Mouse (Mus musculus): ENCODE measurements around the gene Elp6. TPM values are rescaled to one million over a fixed set of nuclear protein-coding genes. Genes with fewer than 3 reads are reported as not detected.

The Elp6 gene
- polyA plus RNA-seq, 1 experiment from 2014 or later: 6.0 TPM

GRCm38 (mm10) chr9:110343805-110344204 is 38.8 kb downstream of the Elp6 start:
- Histone ChIP-seq H3K4me1 (ENCODE audit: control insufficient read depth, low read depth, low read length) (peaks cover 2% of the 10 kb centered on the region), H3K27me3 (ENCODE audit: control insufficient read depth, insufficient read depth, low read depth, low read length) (no peaks in the 10 kb centered on the region), H3K4me2 (ENCODE audit: low read depth, low read length) (peak overlapping the region; percentile 35; the same call in 1 of the 2 replicates), H3K36me3 (ENCODE audit: control insufficient read depth, insufficient read depth) (no peaks in the 10 kb centered on the region), H3K9me3 (replicated peaks; ENCODE audit: control insufficient read depth, low read length) (no peaks in the 10 kb centered on the region), H3K9ac (ENCODE audit: low read depth, low read length) (no peak overlapping the region), H3K27ac (ENCODE audit: low read length) (peak overlapping the region; percentile 16), H3K4me3 (ENCODE audit: low read depth, low read length) (peak overlapping the region; percentile 9; the same call in 1 of the 2 replicates)
- ATAC-seq (ENCODE audit: low read depth): peak; percentile 88
- 51% methylated on average over 6 of the region's 6 CpGs for WGBS (ENCODE audit: insufficient replicate concordance)

- no peaks in the 10 kb centered on the region for H3K27me3 ChIP-seq (ENCODE audit: control insufficient read depth, insufficient read depth, low read depth, low read length)
- ATAC-seq (ENCODE audit: low read depth): no peak
- no peaks in the 10 kb centered on the region for H3K9me3 ChIP-seq (replicated peaks; ENCODE audit: control insufficient read depth, low read length)
- peak overlapping the region; percentile 35 for H3K4me2 ChIP-seq (ENCODE audit: low read depth, low read length)
- H3K4me1 ChIP-seq (ENCODE audit: control insufficient read depth, low read depth, low read length): peaks cover 5% of the 10 kb centered on the region
- H3K9ac ChIP-seq (ENCODE audit: low read depth, low read length): peak overlapping the region; percentile 16; the same call in 1 of the 2 replicates
- H3K4me3 ChIP-seq (ENCODE audit: low read depth, low read length): peak overlapping the region; percentile 9; the same call in 1 of the 2 replicates
- no peaks in the 10 kb centered on the region for H3K36me3 ChIP-seq (ENCODE audit: control insufficient read depth, insufficient read depth)
- WGBS (ENCODE audit: insufficient replicate concordance): 57% methylated on average over 7 of the region's 7 CpGs
- H3K27ac ChIP-seq (ENCODE audit: low read length): peak overlapping the region; percentile 16
These were observed 40.2 kb downstream of the Elp6 start for GRCm38 (mm10) chr9:110345057-110345739.

DNA sequence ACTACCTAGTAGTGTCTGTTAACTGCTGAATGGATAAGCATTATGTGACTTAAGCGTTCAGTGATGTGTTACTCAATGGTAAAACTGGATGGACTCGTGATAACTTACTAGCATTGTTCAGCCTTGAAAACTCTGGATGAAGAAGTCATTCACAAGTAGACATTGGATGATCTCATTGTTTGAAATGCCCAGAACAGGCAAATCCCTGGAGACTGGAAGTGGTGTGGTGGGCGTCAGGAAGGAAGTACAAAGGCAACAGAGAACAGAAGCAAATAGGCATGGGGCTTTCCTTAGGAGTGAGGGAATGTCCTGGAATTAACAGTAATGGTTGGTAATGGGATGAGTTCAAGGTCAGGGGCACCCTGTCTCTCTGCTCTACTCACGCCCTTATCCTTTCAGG is 43.9 kb downstream of the Elp6 start:
- Histone ChIP-seq H3K27ac (ENCODE audit: low read length) (no peak overlapping the region), H3K36me3 (ENCODE audit: control insufficient read depth, insufficient read depth) (no peaks in the 10 kb centered on the region), H3K27me3 (ENCODE audit: control insufficient read depth, insufficient read depth, low read depth, low read length) (no peaks in the 10 kb centered on the region), H3K4me2 (ENCODE audit: low read depth, low read length) (no peak overlapping the region), H3K9ac (ENCODE audit: low read depth, low read length) (no peak overlapping the region), H3K9me3 (replicated peaks; ENCODE audit: control insufficient read depth, low read length) (no peaks in the 10 kb centered on the region), H3K4me1 (ENCODE audit: control insufficient read depth, low read depth, low read length) (peaks cover 13% of the 10 kb centered on the region), H3K4me3 (ENCODE audit: low read depth, low read length) (no peak overlapping the region)
- no peak for ATAC-seq (ENCODE audit: low read depth)
- 52% methylated on average over 4 of the region's 4 CpGs for WGBS (ENCODE audit: insufficient replicate concordance)

DNA sequence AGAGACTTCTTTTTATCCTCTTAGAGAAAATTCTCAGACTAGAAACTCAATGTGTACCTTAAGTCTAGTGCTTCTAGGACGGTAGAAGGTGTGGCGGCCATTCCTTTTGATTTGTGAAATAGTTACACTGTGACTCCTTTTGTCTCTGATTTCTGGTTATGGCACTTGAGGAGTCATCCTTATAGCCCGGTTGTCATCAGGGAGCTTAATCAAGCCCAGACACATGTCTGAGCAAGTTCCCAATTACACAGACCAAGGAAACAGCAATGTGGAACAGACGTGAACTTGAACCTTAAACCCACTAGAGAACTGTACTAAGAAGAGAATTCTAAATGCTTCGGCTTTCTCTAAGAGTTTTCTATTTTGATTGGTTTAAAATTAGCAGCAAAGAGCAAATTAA is 45.2 kb downstream of the Elp6 start:
- Histone ChIP-seq H3K4me3 (ENCODE audit: low read depth, low read length) (no peak overlapping the region), H3K27me3 (ENCODE audit: control insufficient read depth, insufficient read depth, low read depth, low read length) (no peaks in the 10 kb centered on the region), H3K9me3 (replicated peaks; ENCODE audit: control insufficient read depth, low read length) (no peaks in the 10 kb centered on the region), H3K4me2 (ENCODE audit: low read depth, low read length) (peak overlapping the region; percentile 28), H3K36me3 (ENCODE audit: control insufficient read depth, insufficient read depth) (no peaks in the 10 kb centered on the region), H3K9ac (ENCODE audit: low read depth, low read length) (no peak overlapping the region), H3K27ac (ENCODE audit: low read length) (peak overlapping the region; percentile 35; the same call in 1 of the 2 replicates), H3K4me1 (ENCODE audit: control insufficient read depth, low read depth, low read length) (peaks cover 13% of the 10 kb centered on the region)
- no peak for ATAC-seq (ENCODE audit: low read depth)
- WGBS (ENCODE audit: insufficient replicate concordance): 63% methylated on average over 5 of the region's 5 CpGs

DNA sequence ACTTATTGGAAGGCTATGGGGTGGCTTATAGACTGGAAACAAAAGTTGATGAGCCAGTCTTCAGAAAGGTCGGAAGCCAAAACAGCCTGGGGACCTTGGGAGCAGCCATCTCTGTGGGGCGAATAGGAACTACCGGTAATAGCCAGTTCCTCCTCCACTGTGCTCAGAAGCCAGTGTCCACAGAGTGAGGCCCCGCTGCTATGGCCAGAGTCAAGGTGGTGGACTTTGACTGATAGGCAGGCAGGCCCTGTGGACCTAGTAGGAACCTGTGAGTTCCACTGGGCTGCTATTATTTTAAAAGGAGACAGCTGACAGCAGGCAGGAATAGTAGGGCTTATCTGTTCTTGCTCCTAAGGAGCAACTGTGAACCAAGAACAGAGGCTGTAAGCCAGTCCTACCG is 45.6 kb downstream of the Elp6 start:
- Histone ChIP-seq H3K36me3 (ENCODE audit: control insufficient read depth, insufficient read depth) (no peaks in the 10 kb centered on the region), H3K27ac (ENCODE audit: low read length) (peak overlapping the region; percentile 35), H3K4me3 (ENCODE audit: low read depth, low read length) (no peak overlapping the region), H3K9me3 (replicated peaks; ENCODE audit: control insufficient read depth, low read length) (no peaks in the 10 kb centered on the region), H3K4me1 (ENCODE audit: control insufficient read depth, low read depth, low read length) (peaks cover 13% of the 10 kb centered on the region), H3K9ac (ENCODE audit: low read depth, low read length) (no peak overlapping the region), H3K4me2 (ENCODE audit: low read depth, low read length) (peak overlapping the region; percentile 28), H3K27me3 (ENCODE audit: control insufficient read depth, insufficient read depth, low read depth, low read length) (no peaks in the 10 kb centered on the region)
- ATAC-seq (ENCODE audit: low read depth): peak; percentile 80
- WGBS (ENCODE audit: insufficient replicate concordance): 40% methylated on average over 5 of the region's 5 CpGs

- no peaks in the 10 kb centered on the region for H3K9me3 ChIP-seq (replicated peaks; ENCODE audit: control insufficient read depth, low read length)
- WGBS (ENCODE audit: insufficient replicate concordance): 38% methylated on average over 2 of the region's 2 CpGs
- H3K4me3 ChIP-seq (ENCODE audit: low read depth, low read length): no peak overlapping the region
- ATAC-seq (ENCODE audit: low read depth): 0 out of 2 replicates have a peak, but pooled peaks have one; percentile 14
- H3K9ac ChIP-seq (ENCODE audit: low read depth, low read length): no peak overlapping the region
- no peak overlapping the region for H3K4me2 ChIP-seq (ENCODE audit: low read depth, low read length)
- no peaks in the 10 kb centered on the region for H3K36me3 ChIP-seq (ENCODE audit: control insufficient read depth, insufficient read depth)
- H3K27ac ChIP-seq (ENCODE audit: low read length): peak overlapping the region; percentile 35; the same call in 1 of the 2 replicates
- peaks cover 13% of the 10 kb centered on the region for H3K4me1 ChIP-seq (ENCODE audit: control insufficient read depth, low read depth, low read length)
- no peaks in the 10 kb centered on the region for H3K27me3 ChIP-seq (ENCODE audit: control insufficient read depth, insufficient read depth, low read depth, low read length)
These were observed 46.4 kb downstream of the Elp6 start for GRCm38 (mm10) chr9:110351350-110351749.

DNA sequence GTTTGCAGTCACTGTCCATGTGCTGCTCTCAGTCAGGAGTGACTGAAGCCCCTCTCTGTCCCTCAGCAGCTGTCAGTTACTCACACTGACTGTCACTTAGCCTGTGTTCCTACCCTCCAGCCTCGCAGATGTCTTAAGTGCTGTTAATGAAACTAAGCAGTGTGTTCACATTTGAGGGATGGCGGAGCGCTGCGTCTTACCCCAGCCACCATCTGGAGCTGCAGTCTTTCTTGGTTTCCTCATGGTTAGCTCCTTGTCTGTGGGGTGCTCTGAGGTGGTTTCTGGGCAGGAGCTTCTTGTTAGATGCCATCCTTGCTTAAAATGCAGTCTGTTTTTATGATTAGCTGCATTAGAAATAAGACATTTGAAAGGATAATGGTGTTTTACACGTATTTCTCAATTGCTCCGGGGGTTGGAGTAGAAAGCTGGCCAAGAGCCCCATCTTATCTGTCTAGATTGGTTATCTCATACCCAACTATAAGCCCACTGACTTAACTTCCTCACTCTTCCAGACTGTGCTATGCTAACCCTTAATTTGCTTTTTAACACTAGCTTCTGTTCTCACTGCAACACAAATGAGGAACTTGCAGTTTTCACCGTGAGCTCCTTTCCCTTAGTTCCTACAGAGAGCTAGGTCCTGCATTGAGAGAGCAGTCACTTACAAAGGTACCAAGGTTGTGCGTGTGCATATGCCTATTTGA is 47.1 kb downstream of the Elp6 start:
- no peak overlapping the region for H3K4me3 ChIP-seq (ENCODE audit: low read depth, low read length)
- H3K27me3 ChIP-seq (ENCODE audit: control insufficient read depth, insufficient read depth, low read depth, low read length): no peaks in the 10 kb centered on the region
- no peak overlapping the region for H3K4me2 ChIP-seq (ENCODE audit: low read depth, low read length)
- whole genome bisulfite sequencing (ENCODE audit: insufficient replicate concordance): 34% methylated on average over 8 of the region's 8 CpGs
- no peak for ATAC-seq (ENCODE audit: low read depth)
- peaks cover 13% of the 10 kb centered on the region for H3K4me1 ChIP-seq (ENCODE audit: control insufficient read depth, low read depth, low read length)
- no peak overlapping the region for H3K27ac ChIP-seq (ENCODE audit: low read length)
- H3K36me3 ChIP-seq (ENCODE audit: control insufficient read depth, insufficient read depth): no peaks in the 10 kb centered on the region
- no peaks in the 10 kb centered on the region for H3K9me3 ChIP-seq (replicated peaks; ENCODE audit: control insufficient read depth, low read length)
- no peak overlapping the region for H3K9ac ChIP-seq (ENCODE audit: low read depth, low read length)

DNA sequence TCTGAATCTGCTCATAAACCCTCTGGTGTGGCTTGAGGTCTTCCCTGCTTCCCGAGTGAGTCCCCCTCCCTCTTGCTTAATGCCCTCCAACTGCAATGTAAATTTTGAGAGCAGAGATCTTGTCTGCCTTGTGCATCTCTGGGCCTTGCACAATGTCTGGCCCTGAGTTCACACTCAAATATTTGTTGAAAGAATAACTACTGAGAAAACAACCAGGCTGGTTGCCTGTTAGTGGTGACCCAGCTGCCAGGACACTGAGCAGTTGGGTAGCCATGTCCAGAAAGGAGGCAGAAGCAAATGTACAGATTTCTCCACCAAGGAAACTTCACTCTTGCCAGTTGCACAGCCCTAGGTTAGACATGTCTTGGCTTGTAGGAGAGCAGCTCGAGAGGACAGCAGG is 53.4 kb downstream of the Elp6 start:
- Histone ChIP-seq H3K4me1 (ENCODE audit: control insufficient read depth, low read depth, low read length) (peaks cover 3% of the 10 kb centered on the region; the same call in 1 of the 2 replicates), H3K9ac (ENCODE audit: low read depth, low read length) (no peak overlapping the region), H3K9me3 (replicated peaks; ENCODE audit: control insufficient read depth, low read length) (no peaks in the 10 kb centered on the region), H3K27ac (ENCODE audit: low read length) (peak overlapping the region; percentile 75), H3K4me3 (ENCODE audit: low read depth, low read length) (no peak overlapping the region), H3K4me2 (ENCODE audit: low read depth, low read length) (no peak overlapping the region), H3K36me3 (ENCODE audit: control insufficient read depth, insufficient read depth) (no peaks in the 10 kb centered on the region), H3K27me3 (ENCODE audit: control insufficient read depth, insufficient read depth, low read depth, low read length) (no peaks in the 10 kb centered on the region)
- 53% methylated on average over 2 of the region's 2 CpGs for WGBS (ENCODE audit: insufficient replicate concordance)
- ATAC-seq (ENCODE audit: low read depth): peak; percentile 72

DNA sequence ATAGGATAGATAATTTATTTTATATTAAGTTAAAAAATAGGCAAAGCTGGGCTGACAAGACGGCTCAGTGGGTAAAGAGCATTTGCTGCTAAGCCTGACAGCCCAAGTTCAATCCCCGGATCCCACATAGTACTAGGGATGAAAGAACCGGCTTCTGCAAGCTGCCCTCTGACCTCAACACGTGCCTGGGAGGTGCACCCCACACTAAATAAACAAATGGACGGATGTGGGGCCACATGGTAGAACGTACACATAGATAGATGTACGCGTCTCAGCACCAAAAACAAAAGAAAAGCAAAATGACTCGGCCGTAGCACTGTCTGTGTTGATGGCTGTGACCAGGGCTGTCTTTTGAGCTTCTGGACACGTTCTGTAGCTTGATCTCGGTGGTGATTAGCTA is 56.3 kb downstream of the Elp6 start:
- peak; percentile 45 for ATAC-seq (ENCODE audit: low read depth)
- Histone ChIP-seq H3K4me2 (ENCODE audit: low read depth, low read length) (no peak overlapping the region), H3K9me3 (replicated peaks; ENCODE audit: control insufficient read depth, low read length) (no peaks in the 10 kb centered on the region), H3K4me1 (ENCODE audit: control insufficient read depth, low read depth, low read length) (peaks cover 3% of the 10 kb centered on the region; the same call in 1 of the 2 replicates), H3K36me3 (ENCODE audit: control insufficient read depth, insufficient read depth) (no peaks in the 10 kb centered on the region), H3K27ac (ENCODE audit: low read length) (no peak overlapping the region), H3K27me3 (ENCODE audit: control insufficient read depth, insufficient read depth, low read depth, low read length) (no peaks in the 10 kb centered on the region), H3K4me3 (ENCODE audit: low read depth, low read length) (no peak overlapping the region), H3K9ac (ENCODE audit: low read depth, low read length) (no peak overlapping the region)
- 58% methylated on average over 12 of the region's 12 CpGs for WGBS (ENCODE audit: insufficient replicate concordance)

All from liver, embryonic 16.5 days (tissue).